Mouse (Mus musculus) embryonic fibroblast, embryonic 13.5 days (primary cell): ENCODE results near the gene Zbtb40.

ENCODE experiments used
- CTCF ChIP-seq: IDR thresholded peaks from 2 replicates; pipeline ENCODE4 v1.5.1; 2011; ENCODE audit warnings: mild to moderate bottlenecking, control low read depth, low read length, moderate library complexity, borderline replicate concordance; ENCODE audit not compliant: insufficient read depth
- POLR2A ChIP-seq: IDR thresholded peaks from 2 replicates; pipeline ENCODE4 v1.6.1; 2011; ENCODE audit warnings: low read depth, mild to moderate bottlenecking, control low read depth, low read length, moderate library complexity

DNA sequence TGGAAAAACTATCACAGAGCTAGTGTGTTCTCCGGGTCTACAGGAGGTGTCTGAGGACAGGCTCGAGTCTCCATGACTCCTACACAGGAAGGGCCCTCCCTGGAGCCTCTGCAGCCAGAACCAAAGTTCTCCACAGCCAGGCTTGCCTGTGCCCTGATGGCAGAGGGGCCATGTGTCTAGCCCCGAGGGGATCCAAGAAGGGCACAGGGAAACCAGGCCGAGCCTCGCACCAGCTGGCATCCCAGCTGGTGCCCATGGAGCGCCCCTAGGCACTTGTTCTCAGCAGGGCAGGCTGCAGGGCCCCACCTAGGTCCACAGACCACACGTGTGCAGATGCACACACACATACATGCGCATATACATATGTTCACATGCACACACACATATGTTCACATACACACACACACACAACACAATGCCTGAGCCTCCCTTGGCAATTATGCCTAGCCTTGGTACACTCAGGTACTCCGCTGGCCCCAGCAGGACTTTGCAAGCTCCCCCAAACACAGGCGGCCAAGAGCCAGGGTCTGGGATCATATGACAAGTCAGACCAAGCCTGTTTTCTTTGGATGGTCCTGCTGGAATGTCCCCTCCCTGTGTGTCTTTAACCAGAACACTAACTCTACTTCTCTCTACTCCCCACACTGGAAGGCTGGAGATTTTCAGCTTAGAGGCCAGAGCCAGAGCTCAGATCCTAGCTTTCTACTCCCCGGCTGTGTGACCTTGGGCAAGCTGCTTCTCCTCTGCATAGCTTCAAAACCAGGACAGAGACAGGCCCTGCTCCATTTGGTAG is 103.8 kb downstream of the Zbtb40 start:
- TF ChIP-seq CTCF (no peak), POLR2A (no peak)
